Mouse (Mus musculus): Measurements from ENCODE around the gene Fxyd6. TPM values are rescaled to one million over a fixed set of nuclear protein-coding genes. Genes with fewer than 3 reads are reported as not detected.

The Fxyd6 gene
- total RNA-seq, 2 experiments from 2014 or later, result not detected

DNA sequence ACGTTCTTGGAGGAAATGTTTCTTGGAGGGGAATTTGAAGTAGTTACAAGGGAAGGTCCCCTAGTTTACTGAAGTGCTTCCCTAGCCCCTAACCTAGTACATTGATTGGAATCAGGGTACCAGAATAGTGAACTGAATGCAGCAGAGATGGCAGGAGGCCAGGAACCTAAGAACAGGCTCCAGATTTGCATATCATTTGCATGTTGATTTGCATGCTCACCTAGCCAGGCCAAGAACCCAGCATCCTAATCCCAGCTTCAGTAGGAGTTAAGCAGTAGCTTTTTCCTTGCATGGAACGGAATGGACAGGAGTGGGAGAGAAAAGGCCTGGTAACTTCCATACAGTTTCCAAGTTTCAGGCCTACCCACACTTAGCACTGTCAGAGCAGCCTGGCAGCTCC, 64.2 kb downstream of the Fxyd6 start:
- no peak for ATAC-seq (replicated peaks; ENCODE audit: low FRiP score, poor library complexity, severe bottlenecking)

DNA sequence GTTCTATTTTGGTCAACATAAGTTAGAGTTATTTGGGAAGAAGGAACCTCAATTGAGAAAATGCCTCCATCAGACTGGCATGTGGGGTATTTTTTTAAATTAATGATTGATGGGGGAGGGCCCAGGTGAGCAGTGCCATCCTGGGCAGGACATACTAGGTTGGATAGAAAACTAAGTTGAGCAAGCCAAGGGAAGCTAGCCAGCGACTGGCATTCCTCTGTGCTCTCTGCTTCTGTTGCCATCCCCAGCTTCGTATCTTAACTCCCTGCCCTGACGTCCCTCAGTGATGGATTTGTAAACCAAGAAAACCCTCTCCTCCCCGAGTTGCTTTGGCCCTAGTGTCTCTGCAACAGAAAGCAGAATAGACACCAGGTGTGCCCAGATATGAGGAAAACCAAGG, 69.0 kb downstream of the Fxyd6 start:
- no peak for ATAC-seq (replicated peaks; ENCODE audit: low FRiP score, poor library complexity, severe bottlenecking)

DNA sequence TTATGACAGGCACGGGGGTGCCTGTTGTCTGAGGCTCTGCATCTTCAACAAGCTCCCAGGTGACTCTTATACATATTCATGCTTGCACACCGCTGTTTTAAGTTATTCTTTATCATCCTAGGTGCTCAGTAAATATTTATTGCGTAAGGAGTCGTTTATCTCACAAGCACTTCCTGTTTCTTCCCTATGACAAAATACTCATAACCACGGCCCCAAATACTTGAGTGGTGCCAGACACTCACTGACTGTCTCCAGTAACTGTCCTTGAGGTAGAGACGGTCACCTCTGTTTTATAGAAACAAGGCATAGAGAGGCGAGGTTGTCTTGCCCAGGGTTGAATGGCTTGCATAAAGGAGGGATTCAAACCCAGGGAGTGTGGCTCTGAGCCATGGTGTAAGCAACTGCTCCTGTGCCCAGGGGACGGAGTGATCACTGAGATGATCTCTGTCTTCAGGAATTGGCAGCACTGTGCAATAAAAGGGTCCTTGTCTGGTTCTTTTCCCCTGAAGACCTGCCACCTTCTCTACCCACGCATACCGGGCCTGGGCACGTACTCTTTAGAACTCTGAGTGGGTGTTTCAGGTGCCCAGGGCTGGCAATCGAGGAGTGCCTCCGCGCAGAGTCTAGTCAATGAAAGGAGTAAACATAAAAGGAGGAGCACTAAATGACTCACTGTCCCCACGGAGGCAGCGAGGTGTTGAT, 70.2 kb downstream of the Fxyd6 start:
- no peak for ATAC-seq (replicated peaks; ENCODE audit: low FRiP score, poor library complexity, severe bottlenecking)

DNA sequence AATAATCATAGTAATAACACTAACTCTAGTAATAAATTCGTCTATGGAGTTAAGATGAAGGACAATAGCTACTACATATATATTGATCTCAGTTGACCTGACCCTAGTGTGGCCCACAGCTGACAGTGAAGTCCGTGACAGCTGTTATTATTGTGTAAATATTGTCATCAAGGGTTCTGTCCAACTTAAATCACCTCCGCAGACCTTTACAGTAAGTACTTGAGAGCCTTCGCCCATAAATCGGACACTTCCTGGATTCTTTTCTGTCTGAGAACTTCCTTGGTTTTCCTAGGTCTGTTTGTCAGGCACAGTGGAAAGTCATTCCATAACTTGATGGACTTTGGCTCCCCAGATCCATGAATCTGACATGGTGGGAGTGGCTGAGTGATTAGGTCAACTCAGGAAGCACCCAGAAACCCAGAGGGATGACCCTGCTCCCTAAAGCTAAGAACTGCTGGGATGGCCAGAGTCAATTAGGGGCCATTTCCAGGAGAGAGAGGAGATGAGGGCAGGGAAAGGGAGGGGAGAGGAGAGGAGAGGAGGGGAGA, 74.3 kb downstream of the Fxyd6 start:
- no peak for ATAC-seq (replicated peaks; ENCODE audit: low FRiP score, poor library complexity, severe bottlenecking)

Other genes starting within 250 kb of the Fxyd6 start
- gene Scn4b, start 231.8 kb upstream of the Fxyd6 start, total RNA-seq (2015; ENCODE audit: low replicate concordance), result not detected in 2 replicates
- gene Scn4b, start 231.8 kb upstream of the Fxyd6 start, total RNA-seq (2017; ENCODE audit: low replicate concordance), result not detected in 2 replicates
- not detected in 2 replicates for gene BC049352, start 188.2 kb upstream of the Fxyd6 start, total RNA-seq (2015; ENCODE audit: low replicate concordance)
- not detected in 2 replicates for gene BC049352, start 188.2 kb upstream of the Fxyd6 start, total RNA-seq (2017; ENCODE audit: low replicate concordance)
- gene Tmprss4, start 166.1 kb upstream of the Fxyd6 start, total RNA-seq (2015; ENCODE audit: low replicate concordance), result not detected in 2 replicates
- not detected in 2 replicates for gene Tmprss4, start 166.1 kb upstream of the Fxyd6 start, total RNA-seq (2017; ENCODE audit: low replicate concordance)
- 4.6 and 4.8 TPM in 2 replicates for gene Il10ra, start 101.0 kb upstream of the Fxyd6 start, total RNA-seq (2015; ENCODE audit: low replicate concordance)
- 5.0 and 8.8 TPM in 2 replicates for gene Il10ra, start 101.0 kb upstream of the Fxyd6 start, total RNA-seq (2017; ENCODE audit: low replicate concordance)
- not detected in 2 replicates for gene Tmprss13, start 51.1 kb upstream of the Fxyd6 start, total RNA-seq (2015; ENCODE audit: low replicate concordance)
- gene Tmprss13, start 51.1 kb upstream of the Fxyd6 start, total RNA-seq (2017; ENCODE audit: low replicate concordance), result not detected in 2 replicates
- gene Fxyd2, start 29.5 kb downstream of the Fxyd6 start, total RNA-seq (2015; ENCODE audit: low replicate concordance), result not detected in 2 replicates
- not detected in 2 replicates for gene Fxyd2, start 29.5 kb downstream of the Fxyd6 start, total RNA-seq (2017; ENCODE audit: low replicate concordance)
- not detected in 2 replicates for gene Dscaml1, start 56.4 kb downstream of the Fxyd6 start, total RNA-seq (2015; ENCODE audit: low replicate concordance)
- gene Dscaml1, start 56.4 kb downstream of the Fxyd6 start, total RNA-seq (2017; ENCODE audit: low replicate concordance), result not detected in 2 replicates

Measured in erythroblast, adult 5-6 weeks (primary cell).